Mouse (Mus musculus): Measurements from ENCODE around the gene Hs2st1. TPM values are rescaled to one million over a fixed set of nuclear protein-coding genes. Genes with fewer than 3 reads are reported as not detected.

Hs2st1 gene
- total and polyA plus RNA-seq, 2 experiments from 2014 or later: 14.1 to 57.7 TPM

DNA sequence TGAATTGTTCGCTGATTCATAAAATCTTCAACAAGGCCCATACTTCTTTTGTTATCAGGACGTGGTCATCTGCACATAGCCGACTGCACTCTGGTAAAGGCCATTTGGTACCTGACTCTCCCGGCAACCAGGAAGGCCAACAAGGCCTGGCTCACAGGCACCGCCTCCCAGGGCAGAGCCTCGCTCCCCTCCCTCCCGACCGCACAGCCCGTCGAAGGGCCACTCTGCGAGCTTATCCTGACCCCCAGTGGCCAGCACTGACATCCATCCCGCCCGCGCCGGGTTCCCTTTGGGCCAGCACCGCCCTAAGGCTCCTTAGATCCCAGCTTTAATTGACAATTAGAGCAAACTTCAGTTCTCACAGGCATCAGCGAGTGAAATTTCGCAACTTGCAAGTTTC lies 189.1 kb downstream of the Hs2st1 start:
- H3K9me3 ChIP-seq (ENCODE audit: low read length): no peaks in the 10 kb centered on the region
- ATAC-seq: peak; percentile 91
- peak; percentile 74 for TF ChIP-seq CTCF (IDR thresholded peaks at IDR 0.05; ENCODE audit: low read depth)
- peaks cover 11% of the 10 kb centered on the region; the same call in 1 of the 2 replicates for H3K4me1 ChIP-seq (ENCODE audit: insufficient read depth)
- no peak overlapping the region for H3K4me3 ChIP-seq (ENCODE audit: low read depth, low read length)
- H3K36me3 ChIP-seq (ENCODE audit: insufficient read depth): no peaks in the 10 kb centered on the region
- DNase-seq: peak; percentile 61
- H3K27ac ChIP-seq (ENCODE audit: low read depth, low read length): no peak overlapping the region
- peaks cover 5% of the 10 kb centered on the region for H3K27me3 ChIP-seq (ENCODE audit: insufficient read depth, low read length)
- H3K9ac ChIP-seq: 0 out of 2 replicates have a peak overlapping the region, but pooled peaks have one; percentile 4
- 3% methylated on average over 18 of the region's 18 CpGs for WGBS
- peak overlapping the region; percentile 29 for H3K4me2 ChIP-seq (ENCODE audit: low read depth)

- H3K4me1 ChIP-seq (ENCODE audit: insufficient read depth): peaks cover 11% of the 10 kb centered on the region; the same call in 1 of the 2 replicates
- no peak for DNase-seq
- no peaks in the 10 kb centered on the region for H3K36me3 ChIP-seq (ENCODE audit: insufficient read depth)
- WGBS: 68% methylated on average over 4 of the region's 4 CpGs
- no peak for TF ChIP-seq CTCF (IDR thresholded peaks at IDR 0.05; ENCODE audit: low read depth)
- no peak overlapping the region for H3K4me2 ChIP-seq (ENCODE audit: low read depth)
- no peak overlapping the region for H3K4me3 ChIP-seq (ENCODE audit: low read depth, low read length)
- ATAC-seq: no peak
- no peaks in the 10 kb centered on the region for H3K9me3 ChIP-seq (ENCODE audit: low read length)
- no peak overlapping the region for H3K9ac ChIP-seq
- no peak overlapping the region for H3K27ac ChIP-seq (ENCODE audit: low read depth, low read length)
- peaks cover 5% of the 10 kb centered on the region for H3K27me3 ChIP-seq (ENCODE audit: insufficient read depth, low read length)
These were observed 190.2 kb downstream of the Hs2st1 start for GRCm38 (mm10) chr3:144379801-144380200.

Other genes with a start within 250 kb of the Hs2st1 start
- gene Selenof, start 123 bp upstream of the Hs2st1 start, total RNA-seq (2014; rRNA removed): 347 and 486 TPM in 2 replicates
- gene Selenof, start 123 bp upstream of the Hs2st1 start, polyA plus RNA-seq (2015; fragmentation: Nextera tagmentation; extraction: Ambion mirVana): 660 and 719 TPM in 2 replicates
- gene Sh3glb1, start 150.2 kb upstream of the Hs2st1 start, total RNA-seq (2014; rRNA removed): 103 and 118 TPM in 2 replicates
- 104 and 128 TPM in 2 replicates for gene Sh3glb1, start 150.2 kb upstream of the Hs2st1 start, polyA plus RNA-seq (2015; fragmentation: Nextera tagmentation; extraction: Ambion mirVana)
- 0.92 and 1.2 TPM in 2 replicates for gene Clca3a1, start 190.8 kb upstream of the Hs2st1 start, total RNA-seq (2014; rRNA removed)
- gene Clca3a1, start 190.8 kb upstream of the Hs2st1 start, polyA plus RNA-seq (2015; fragmentation: Nextera tagmentation; extraction: Ambion mirVana): 0.93 and 1.4 TPM in 2 replicates
- 0.33 and 0.54 TPM in 2 replicates for gene Clca3a2, start 249.3 kb upstream of the Hs2st1 start, total RNA-seq (2014; rRNA removed)
- gene Clca3a2, start 249.3 kb upstream of the Hs2st1 start, polyA plus RNA-seq (2015; fragmentation: Nextera tagmentation; extraction: Ambion mirVana): 0.06 and 0.42 TPM in 2 replicates